Mouse (Mus musculus): ENCODE measurements around the gene Tgfb1.

Tgfb1 gene

DNA sequence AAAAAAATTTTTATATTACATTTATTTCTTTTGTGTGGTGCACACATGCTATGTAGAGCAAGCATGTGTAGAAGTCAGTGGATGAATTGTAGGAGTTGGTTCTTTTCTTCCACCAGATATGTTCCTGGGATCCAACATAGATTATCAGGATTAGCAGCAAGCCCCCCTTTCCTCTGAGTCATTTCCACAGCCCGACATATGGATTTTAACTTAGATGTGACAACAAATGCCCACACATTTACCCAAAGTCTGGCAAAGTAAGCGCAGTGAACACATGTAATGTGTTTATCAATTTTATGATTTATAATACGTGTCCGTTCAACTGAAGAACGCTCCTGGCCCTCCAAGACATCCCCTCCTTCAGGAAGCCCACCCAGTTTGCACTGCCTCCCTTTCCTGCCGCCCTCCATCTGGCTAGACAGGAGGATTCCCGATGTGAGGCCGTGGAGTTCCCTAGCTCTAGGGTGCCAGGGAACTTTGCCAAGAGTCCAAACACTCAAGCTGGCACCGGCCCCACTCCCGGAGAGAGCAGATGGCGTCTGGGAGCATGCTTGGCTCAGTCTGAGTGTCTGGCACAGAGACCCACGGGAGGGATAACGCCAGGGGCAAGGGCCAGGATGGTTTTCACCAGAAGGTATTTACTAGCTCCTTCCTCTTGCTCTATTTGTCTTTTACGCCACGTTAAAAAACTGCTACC, 10.6 kb upstream of the Tgfb1 start:
- DNase-seq, result peak; percentile 100

DNA sequence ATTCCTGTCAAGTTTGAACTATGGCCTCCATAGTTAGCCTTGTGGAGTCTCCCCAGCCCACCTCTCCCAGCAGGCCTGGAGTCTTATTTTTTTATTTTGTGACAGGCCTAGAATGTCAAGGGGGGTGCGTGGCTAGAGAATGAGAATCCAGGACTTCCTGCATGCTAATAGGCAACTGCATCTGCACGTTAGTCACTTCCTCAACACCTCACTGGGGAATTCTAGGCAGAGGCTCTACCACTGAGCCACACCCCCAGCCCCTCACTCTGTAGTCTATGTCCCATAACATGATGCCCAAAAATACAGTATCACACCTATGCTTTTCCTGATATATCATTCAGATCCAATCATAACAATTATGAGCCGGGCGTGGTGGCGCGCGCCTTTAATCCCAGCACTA, 9.8 kb upstream of the Tgfb1 start:
- DNase-seq, result no peak

GRCm38 (mm10) chr7:25679971-25680370, 6.8 kb upstream of the Tgfb1 start:
- no peak for DNase-seq

- DNase-seq, result peak; percentile 94 to 95
Measured at GRCm38 (mm10) chr7:25680514-25681258, 6.1 kb upstream of the Tgfb1 start, which contains the start of gene B9d2. Gene B9d2, plus strand, starts transcription at chr7:25680780.

DNA sequence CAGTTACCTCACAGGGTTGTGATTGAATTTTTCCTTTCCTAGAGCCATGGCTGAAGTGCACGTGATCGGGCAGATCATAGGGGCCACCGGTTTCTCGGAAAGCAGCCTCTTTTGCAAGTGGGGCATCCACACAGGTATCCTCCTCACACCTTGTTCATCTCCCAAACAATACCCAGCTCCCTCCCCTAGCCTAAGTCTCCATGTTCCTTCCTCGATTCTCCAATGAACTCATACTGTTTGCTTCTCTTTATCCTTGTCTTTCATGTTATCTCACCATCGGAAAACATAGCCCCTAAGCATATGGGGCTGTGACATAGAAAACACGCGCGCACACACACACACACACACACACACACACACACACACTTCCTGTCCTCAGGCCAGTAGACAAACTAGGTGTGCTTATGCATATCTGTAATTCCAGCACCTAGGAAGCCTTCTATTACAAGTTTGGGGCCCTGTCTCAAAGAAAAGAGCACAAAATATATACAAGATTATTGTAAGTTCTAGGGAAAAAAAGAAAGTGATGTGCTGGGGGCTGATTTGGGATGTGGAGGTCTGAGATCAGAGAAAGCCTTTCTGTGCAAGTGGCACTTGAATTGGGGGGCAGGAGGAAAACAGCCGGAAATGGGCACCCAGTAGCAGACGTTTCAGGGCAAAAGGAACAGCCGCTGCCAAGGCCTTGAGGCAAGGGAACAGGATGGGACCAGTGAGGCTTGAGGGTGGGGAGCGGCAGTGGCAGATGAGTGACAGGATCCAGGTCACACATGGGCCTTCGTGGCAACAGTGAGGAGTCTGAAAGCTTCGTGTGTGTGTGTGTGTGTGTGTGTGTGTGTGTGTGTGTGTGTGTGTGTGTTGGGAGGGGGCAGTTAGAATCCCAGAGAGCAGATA, 5.2 kb upstream of the Tgfb1 start:
- no peak for DNase-seq

DNA sequence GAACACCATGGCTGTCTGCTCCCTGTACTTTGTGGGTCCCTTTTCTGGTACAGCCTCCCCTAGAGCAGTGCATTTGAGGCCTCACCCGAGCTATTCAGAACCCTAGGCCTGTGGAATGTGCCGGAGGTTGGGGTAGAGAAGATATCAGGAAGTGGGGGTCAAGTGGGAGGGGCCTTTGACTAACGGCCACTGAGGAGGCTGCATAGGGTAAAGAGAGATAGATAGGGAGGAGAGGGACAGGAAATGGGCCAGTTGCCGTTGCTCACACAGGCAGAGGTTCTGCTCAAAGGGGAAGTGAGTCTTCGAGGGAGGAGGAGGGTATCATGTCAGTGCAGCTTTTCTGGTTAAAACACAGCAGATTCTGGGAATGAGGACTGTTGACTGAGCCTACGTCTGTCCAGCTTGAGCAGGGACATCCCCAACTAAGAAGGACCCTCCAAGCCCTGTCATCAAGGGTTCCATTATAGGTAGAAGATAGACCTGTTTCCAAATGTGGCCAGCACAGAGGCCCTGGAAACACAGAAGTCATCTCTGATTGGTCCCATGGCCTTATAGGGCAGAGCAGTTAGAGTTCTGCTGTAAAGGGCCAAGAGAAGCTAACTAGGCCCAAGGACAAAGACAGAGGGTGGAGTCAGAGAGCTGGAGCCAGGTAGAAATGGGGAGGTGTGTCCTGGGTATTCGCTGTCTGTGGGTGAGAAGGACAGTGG, 3.2 kb upstream of the Tgfb1 start:
- no peak for DNase-seq

- no peak for DNase-seq
Measured at GRCm38 (mm10) chr7:25684659-25685058, 2.1 kb upstream of the Tgfb1 start.

- DNase-seq, result no peak
Measured at GRCm38 (mm10) chr7:25685926-25686470, 804 bp upstream of the Tgfb1 start.

DNA sequence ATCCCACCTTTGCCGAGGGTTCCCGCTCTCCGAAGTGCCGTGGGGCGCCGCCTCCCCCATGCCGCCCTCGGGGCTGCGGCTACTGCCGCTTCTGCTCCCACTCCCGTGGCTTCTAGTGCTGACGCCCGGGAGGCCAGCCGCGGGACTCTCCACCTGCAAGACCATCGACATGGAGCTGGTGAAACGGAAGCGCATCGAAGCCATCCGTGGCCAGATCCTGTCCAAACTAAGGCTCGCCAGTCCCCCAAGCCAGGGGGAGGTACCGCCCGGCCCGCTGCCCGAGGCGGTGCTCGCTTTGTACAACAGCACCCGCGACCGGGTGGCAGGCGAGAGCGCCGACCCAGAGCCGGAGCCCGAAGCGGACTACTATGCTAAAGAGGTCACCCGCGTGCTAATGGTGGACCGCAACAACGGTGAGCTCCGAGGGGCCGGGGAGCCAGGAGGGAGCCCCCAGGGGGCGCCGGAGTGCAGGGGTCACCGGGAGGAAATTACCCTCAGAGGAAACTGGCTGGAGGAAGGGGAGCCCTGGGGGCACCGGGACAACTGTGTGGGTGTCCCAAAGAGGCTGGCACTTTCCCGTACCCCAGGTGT, 1.1 kb downstream of the Tgfb1 start:
- DNase-seq, result peak in 1 of 2 experiments; percentile 51

- peak in 1 of 2 experiments; percentile 44 for DNase-seq
Measured at GRCm38 (mm10) chr7:25688810-25689586, 2.2 kb downstream of the Tgfb1 start.

DNA sequence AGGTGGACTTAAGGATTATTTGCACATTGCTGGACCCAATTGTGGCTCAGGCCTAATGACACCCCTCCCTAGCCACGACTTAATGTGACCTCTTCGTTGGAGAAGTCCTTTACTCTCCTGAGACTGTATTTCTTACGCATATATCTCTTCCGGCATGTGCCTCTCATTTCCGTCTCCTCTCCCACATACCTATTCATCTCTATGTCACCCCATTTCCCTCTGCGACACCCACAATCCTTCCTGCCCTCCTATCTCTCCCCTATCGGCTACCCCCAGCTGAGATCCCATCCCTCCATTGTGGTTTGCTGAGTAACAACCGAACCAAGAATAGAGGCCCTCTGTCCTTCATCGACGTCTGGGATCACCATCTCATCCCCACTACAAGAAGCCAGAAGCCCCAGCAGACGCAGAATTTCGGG, 2.8 kb downstream of the Tgfb1 start:
- DNase-seq, result no peak

DNA sequence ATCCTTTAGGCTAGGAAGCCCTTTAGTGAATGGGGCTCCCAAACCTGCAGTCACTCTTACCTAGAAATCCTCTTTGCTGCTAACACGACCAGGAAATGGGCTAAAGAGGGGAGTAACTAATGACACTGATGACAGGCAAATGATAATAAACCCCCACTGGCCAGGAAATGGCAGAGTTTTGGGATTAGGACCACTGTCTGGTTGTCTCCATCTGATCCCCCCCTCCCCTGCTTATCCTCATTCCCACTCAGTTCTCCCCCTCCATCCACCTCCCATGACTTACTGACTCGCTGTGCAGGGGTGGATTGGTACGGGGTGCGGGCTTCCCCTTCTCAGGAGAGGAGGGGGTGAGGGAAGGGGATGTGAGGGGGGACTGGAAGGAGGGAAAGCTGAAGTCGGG, 3.2 kb downstream of the Tgfb1 start:
- no peak for DNase-seq

- DNase-seq, result no peak
Measured at GRCm38 (mm10) chr7:25694104-25694503, 7.3 kb downstream of the Tgfb1 start.

DNA sequence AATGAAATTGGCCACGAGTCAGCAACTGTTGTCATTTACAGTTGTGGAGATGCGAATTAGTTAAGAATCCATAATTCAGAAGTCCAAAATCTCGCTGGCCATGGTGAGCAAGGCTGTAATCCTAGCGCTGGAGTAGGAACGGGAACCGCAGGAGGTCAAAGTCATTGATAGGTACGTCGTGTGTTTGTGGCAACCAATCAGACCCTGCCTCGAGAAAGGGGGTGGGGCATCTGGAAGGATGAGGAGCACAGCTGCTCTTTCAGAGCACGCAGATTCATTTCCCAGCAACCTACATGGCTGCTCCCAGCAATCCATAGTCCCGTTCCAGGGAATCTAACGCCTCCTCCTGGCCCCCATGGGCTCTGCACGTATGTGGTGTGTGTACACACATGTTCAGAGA, 13.0 kb downstream of the Tgfb1 start:
- DNase-seq, result no peak

- no peak for DNase-seq
Measured at GRCm38 (mm10) chr7:25700732-25701131, 13.9 kb downstream of the Tgfb1 start.

DNA sequence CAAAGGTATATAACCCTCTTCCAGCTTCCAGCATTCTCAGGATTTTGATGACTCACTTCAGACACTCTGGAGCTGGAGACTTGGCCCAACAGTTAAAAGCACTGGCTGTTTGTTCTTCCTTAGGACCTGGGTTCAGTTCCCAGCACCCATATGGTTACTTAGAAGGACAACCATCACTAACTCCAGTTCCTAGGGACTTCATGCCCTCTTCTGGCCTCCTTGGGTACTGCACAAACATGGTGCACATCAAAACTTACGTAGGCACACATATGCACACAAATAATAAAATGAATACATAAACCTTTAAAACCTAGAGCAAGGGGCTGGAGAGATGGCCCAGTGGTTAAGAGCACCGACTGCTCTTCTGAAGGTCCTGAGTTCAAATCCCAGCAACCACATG, 15.5 kb downstream of the Tgfb1 start:
- no peak for DNase-seq

- DNase-seq, result no peak
Measured at GRCm38 (mm10) chr7:25703793-25704494, 17.1 kb downstream of the Tgfb1 start.

- DNase-seq, result peak in 1 of 2 experiments; percentile 55
Measured at GRCm38 (mm10) chr7:25704716-25705364, 18.0 kb downstream of the Tgfb1 start.

GRCm38 (mm10) chr7:25705801-25706251, 19.0 kb downstream of the Tgfb1 start:
- peak; percentile 65 to 79 for DNase-seq
